8 mouse cellular contexts compared by ENCODE assay signal in genomic region chr12:54098785-54099184, GRCm38 (mm10).
DNase-seq lines count a peak whose midpoint lies in the region; ATAC-seq lines count a peak whose summit lies in the region.

No protein-coding gene starts in this region.

- H3K9ac ChIP-seq in hindbrain, embryonic 13.5 days, result no peak overlapping the region

- 18% methylated on average over 6 of the region's 6 CpGs for WGBS in hindbrain, embryonic 13.5 days

- H3K4me1 ChIP-seq in hindbrain, embryonic 13.5 days (replicated peaks), result peaks cover 6% of the 10 kb centered on the region; the same call in 1 of the 2 replicates

- H3K27me3 ChIP-seq in hindbrain, embryonic 13.5 days, result no peaks in the 10 kb centered on the region

- DNase-seq in WW6 (ENCODE audit: low read depth, low spot score), result peak; percentile 42
- peak; percentile 42 for DNase-seq in cerebellum, adult 8-10 months
- peak; percentile 16 to 54 for DNase-seq in frontal cortex, postnatal 14 days (ENCODE audit: low spot score in 2 of 2)
- peak; percentile 41 for DNase-seq in layer of hippocampus, adult 9-11 months
- DNase-seq in lung, postnatal 36 days, result peak; percentile 85
- peak; percentile 36 for DNase-seq in skeletal muscle tissue, adult 2 months (ENCODE audit: low read depth, low spot score)

- no peaks in the 10 kb centered on the region for H3K36me3 ChIP-seq in hindbrain, embryonic 13.5 days

- H3K27ac ChIP-seq in hindbrain, embryonic 13.5 days, result no peak overlapping the region

- H3K9me3 ChIP-seq in hindbrain, embryonic 13.5 days, result no peaks in the 10 kb centered on the region

- H3K4me2 ChIP-seq in hindbrain, embryonic 13.5 days, result no peak overlapping the region

- ATAC-seq in hindbrain, embryonic 13.5 days (ENCODE audit: low FRiP score), result 0 out of 2 replicates have a peak, but pooled peaks have one; percentile 46
- ATAC-seq in activated CD4-positive, CD25-positive, alpha-beta regulatory T cell, adult 4 months, result no peak

- no peak overlapping the region for H3K4me3 ChIP-seq in hindbrain, embryonic 13.5 days

Comparison
In these comparisons a context has a peak if more than half of its experiments do, and no peak if none do; other contexts are left out.
1. DNase-seq: peak in every context shown above with its lines; median percentile 85 in lung, postnatal 36 days; 42 in WW6; 42 in cerebellum, adult 8-10 months; 41 in layer of hippocampus, adult 9-11 months; 36 in skeletal muscle tissue, adult 2 months; 35 in frontal cortex, postnatal 14 days.